Comparison of ENCODE assay signal across 8 mouse cellular contexts in genomic region chr19:32485681-32486105, GRCm38 (mm10). TPM values are rescaled to one million over a fixed set of nuclear protein-coding genes. Genes with fewer than 3 reads are reported as not detected.
DNase-seq lines count a peak whose midpoint lies in the region; ATAC-seq and TF ChIP-seq lines count a peak whose summit lies in the region.

TSS of gene Minpp1 (plus strand) at chr19:32485769.

- H3K9ac ChIP-seq in lung, postnatal 0 days (replicated peaks; ENCODE audit: low read depth): peak within 1 kb of the TSS; percentile 68

- H3K4me1 ChIP-seq in cerebellum, adult 2 months (ENCODE audit: control insufficient read depth, insufficient read depth, low read length): peaks cover 5% of the 10 kb centered on the region; the same call in 1 of the 2 replicates
- H3K4me1 ChIP-seq in lung, postnatal 0 days (ENCODE audit: insufficient read depth, low read depth, low read length): no peaks in the 10 kb centered on the region

- no peaks in the 10 kb centered on the region for H3K36me3 ChIP-seq in lung, postnatal 0 days (ENCODE audit: insufficient read depth, low read length)

- peak; percentile 54 for DNase-seq in MEL-GATA-1-ER (ENCODE audit: extremely low read depth, low read depth)
- DNase-seq in cerebellum, adult 2 months: peak; percentile 84 to 85
- peak; percentile 73 for DNase-seq in forelimb bud, embryonic 11.5 days (ENCODE audit: low read depth, low spot score)
- peak; percentile 90 for DNase-seq in heart, postnatal 4 days
- DNase-seq in layer of hippocampus, adult 9-11 months: peak; percentile 79
- peak; percentile 85 for DNase-seq in lung, postnatal 0 days (ENCODE audit: low spot score)
- peak; percentile 78 for DNase-seq in ovary, postnatal 14 days (ENCODE audit: low spot score)
- peak; percentile 95 for DNase-seq in thymus, postnatal 14 days

- no peak for TF ChIP-seq EP300 in lung, postnatal 0 days (IDR thresholded peaks at IDR 0.05)

- H3K4me3 ChIP-seq in cerebellum, adult 2 months (replicated peaks; ENCODE audit: insufficient read depth, low read depth, low read length): peak within 1 kb of the TSS; percentile 99
- H3K4me3 ChIP-seq in lung, postnatal 0 days (ENCODE audit: low read depth, low read length): peak within 1 kb of the TSS; percentile 67

- peak; percentile 94 for ATAC-seq in lung, postnatal 0 days

- peak within 1 kb of the TSS; percentile 80 for H3K4me2 ChIP-seq in lung, postnatal 0 days (replicated peaks; ENCODE audit: low read depth, low read length)

- TF ChIP-seq POLR2A in cerebellum, adult 2 months (IDR thresholded peaks at IDR 0.05; ENCODE audit: borderline replicate concordance, insufficient read depth, low read length): peak; percentile 72; the same call in 1 of the 2 replicates

- under 1% methylated on average over 61 of the region's 64 CpGs for WGBS in cerebellum, adult 2 months
- WGBS in lung, postnatal 0 days: 0% methylated on average over 59 of the region's 64 CpGs

- H3K9me3 ChIP-seq in lung, postnatal 0 days (ENCODE audit: low read length): no peaks in the 10 kb centered on the region

- peak within 1 kb of the TSS; percentile 89 for H3K27ac ChIP-seq in cerebellum, adult 2 months (ENCODE audit: insufficient read depth, low read length)
- H3K27ac ChIP-seq in lung, postnatal 0 days (ENCODE audit: low read length): peak within 1 kb of the TSS; percentile 78

- no peaks in the 10 kb centered on the region; the same call in 1 of the 2 replicates for H3K27me3 ChIP-seq in cerebellum, adult 2 months (ENCODE audit: control insufficient read depth, insufficient read depth, low read length)
- H3K27me3 ChIP-seq in lung, postnatal 0 days (replicated peaks; ENCODE audit: insufficient read depth, low read length): no peaks in the 10 kb centered on the region

- TF ChIP-seq CTCF in cerebellum, adult 2 months (IDR thresholded peaks at IDR 0.05; ENCODE audit: borderline replicate concordance, insufficient read depth, low read depth, low read length): no peak
- TF ChIP-seq CTCF in lung, postnatal 0 days (IDR thresholded peaks at IDR 0.05): no peak

RNA-seq across cellular contexts. Expression of gene Minpp1, which starts in this region (rescaled TPM):
- polyA plus RNA-seq in cerebellum, adult 2 months (2012; rRNA removed): 38.8 and 41.3 TPM in 2 replicates
- total RNA-seq in heart, postnatal 4 days (2021): 10 to 100 TPM; 28.6 to 29.8 TPM
- polyA plus RNA-seq in lung, postnatal 0 days (2015; fragmentation: Nextera tagmentation; extraction: Ambion mirVana): 37.0 and 39.5 TPM in 2 replicates

Comparison
In these comparisons a context has a peak if more than half of its experiments do, and no peak if none do; other contexts are left out.
1. Peak in every context shown above with its lines: DNase-seq, ATAC-seq, H3K4me3 ChIP-seq and H3K27ac ChIP-seq.